Mouse (Mus musculus) hindbrain, embryonic 11.5 days (tissue): Measurements from ENCODE around the gene Thap7. TPM values are rescaled to one million over a fixed set of nuclear protein-coding genes. Genes with fewer than 3 reads are reported as not detected.
A peak's percentile ranks its signal among the peaks of the same experiment; 100 is the strongest.

ENCODE experiments used
- ATAC-seq: fragments of 200-750 bp; cut with Nextera tagmentation; 2 replicates; pipeline ENCODE4 v1.8.0; 2017; ENCODE audit warnings: mild to moderate bottlenecking, moderate TSS enrichment, moderate library complexity; ENCODE audit not compliant: low FRiP score
- DNase-seq: peaks from one replicate; pipeline ENCODE4 v3.0.0-alpha.2; 2015; ENCODE audit warnings: low spot score
- H3K27ac ChIP-seq: fragments of 300-500 bp; sonication (generic); 2 replicates; pipeline ENCODE4 v1.5.1; 2014; ENCODE audit warnings: mild to moderate bottlenecking, low read depth, low read length
- H3K27me3 ChIP-seq: fragments of 300-500 bp; sonication (generic); 2 replicates; pipeline ENCODE4 v1.6.1; 2014; ENCODE audit warnings: mild to moderate bottlenecking, low read length, moderate library complexity, mixed read lengths; ENCODE audit not compliant: control insufficient read depth, insufficient read depth
- H3K36me3 ChIP-seq: fragments of 300-500 bp; sonication (generic); 2 replicates; pipeline ENCODE4 v1.6.1; 2014; ENCODE audit warnings: mild to moderate bottlenecking, low read length, moderate library complexity, mixed read lengths; ENCODE audit not compliant: control insufficient read depth, insufficient read depth
- H3K4me1 ChIP-seq: fragments of 300-500 bp; sonication (generic); replicated peaks from 2 replicates; pipeline ENCODE4 v1.6.1; 2014; ENCODE audit warnings: low read length, mixed read lengths; ENCODE audit not compliant: control insufficient read depth, insufficient read depth
- H3K4me2 ChIP-seq: fragments of 300-500 bp; sonication (generic); replicated peaks from 2 replicates; pipeline ENCODE4 v1.6.1; 2014; ENCODE audit warnings: mild to moderate bottlenecking, low read depth, low read length
- H3K4me3 ChIP-seq: fragments of 300-500 bp; sonication (generic); 2 replicates; pipeline ENCODE4 v1.5.1; 2014; ENCODE audit warnings: low read depth, low read length
- H3K9ac ChIP-seq: fragments of 300-500 bp; sonication (generic); 2 replicates; pipeline ENCODE4 v1.6.1; 2014; ENCODE audit warnings: low read depth, low read length
- H3K9me3 ChIP-seq: fragments of 300-500 bp; sonication (generic); 2 replicates; pipeline ENCODE4 v1.6.1; 2016; ENCODE audit warnings: low read length; ENCODE audit not compliant: control insufficient read depth
- WGBS: fragments of 180-500 bp; shearing (Covaris S2); extraction: QIAGEN DNeasy Blood & Tissue Kit; methylation state at CpG from one replicate; pipeline ENCODE4 v1.1.7; 2014; 5-methylcytosine and 5-hydroxymethylcytosine counted together
- polyA plus RNA-seq: library from polyadenylated mRNA; unstranded; fragments of >200 nt; fragmentation: Nextera tagmentation; extraction: Ambion mirVana; gene quantifications from 2 replicates; pipeline ENCODE4 v1.2.1, GENCODE M21; 2014

Gene Thap7
- 47.6 and 49.3 TPM in 2 replicates for polyA plus RNA-seq

DNA sequence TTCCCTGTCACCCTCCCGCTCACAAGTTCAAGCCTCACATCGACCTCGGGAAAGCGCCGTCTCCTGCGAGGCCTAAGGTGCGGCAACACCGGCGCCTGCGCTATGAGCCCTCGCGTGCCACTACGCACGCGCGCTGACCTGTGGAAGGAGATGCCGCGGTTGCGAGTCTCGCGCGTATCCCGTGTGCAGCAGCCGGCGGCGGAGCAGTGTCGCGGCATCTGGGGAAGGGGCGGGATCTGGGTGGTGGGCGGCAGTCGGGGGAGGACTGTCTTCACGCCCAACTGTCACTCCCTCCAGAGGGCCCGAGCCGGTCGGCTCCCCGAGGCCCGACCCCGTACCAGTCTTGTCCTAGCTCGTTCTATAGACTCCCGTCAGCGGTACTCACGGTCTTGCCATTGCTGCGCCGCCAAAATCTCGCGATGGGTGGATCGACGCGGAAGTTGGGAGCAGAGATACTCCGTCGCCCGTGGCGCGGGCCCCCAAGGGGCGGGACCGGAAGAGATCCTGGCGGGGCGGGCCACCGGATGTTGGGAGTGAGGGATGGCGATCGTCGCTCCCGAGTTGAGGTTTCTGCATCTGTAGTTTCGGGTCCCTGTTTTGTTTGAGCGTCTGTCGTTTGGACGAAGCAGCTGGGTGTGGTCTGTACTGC is at the start of gene Thap7:
Gene Thap7 (minus strand): TSS at position 497 of the 649 bp plus-strand sequence.
- H3K36me3 ChIP-seq: peaks cover 5% of the 10 kb centered on the region; the same call in 1 of the 2 replicates
- H3K9ac ChIP-seq: peak within 1 kb of the TSS; percentile 68
- peak within 1 kb of the TSS; percentile 90 for H3K27ac ChIP-seq
- under 1% methylated on average over 67 of the region's 67 CpGs for whole genome bisulfite sequencing
- H3K4me3 ChIP-seq: peak within 1 kb of the TSS; percentile 48
- no peaks in the 10 kb centered on the region for H3K9me3 ChIP-seq
- no peaks in the 10 kb centered on the region for H3K27me3 ChIP-seq
- ATAC-seq (peak; percentile 96), DNase-seq (peak; percentile 98)
- no peaks in the 10 kb centered on the region; the same call in 1 of the 2 replicates for H3K4me1 ChIP-seq
- peak within 1 kb of the TSS; percentile 59 for H3K4me2 ChIP-seq

DNA sequence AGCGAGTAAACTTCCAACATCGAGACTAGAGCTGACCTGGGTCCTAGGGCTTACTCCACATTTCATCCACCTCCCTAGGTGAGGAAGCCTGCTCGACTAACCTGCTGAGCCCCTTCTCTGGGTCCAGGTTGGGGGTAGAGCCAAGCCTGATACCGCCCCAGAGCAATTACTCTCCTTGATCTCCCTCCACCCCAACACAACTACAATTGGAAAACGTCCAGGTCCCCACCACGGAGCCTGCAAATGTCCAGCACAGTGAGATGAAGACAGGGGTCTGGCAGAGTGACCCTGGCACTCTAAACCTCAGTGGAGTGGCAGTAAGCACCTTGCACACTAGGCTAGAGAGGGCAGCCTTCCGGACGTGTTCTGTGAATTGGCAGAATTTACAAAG is 45.9 kb upstream of the Thap7 start:
- ATAC-seq (no peak; the same call in 1 of the 2 replicates), DNase-seq (no peak)
- peaks cover 21% of the 10 kb centered on the region; the same call in 1 of the 2 replicates for H3K27me3 ChIP-seq
- peak overlapping the region; percentile 68 for H3K4me2 ChIP-seq
- 21% methylated on average over 8 of the region's 8 CpGs for WGBS
- peak overlapping the region; percentile 59; the same call in 1 of the 2 replicates for H3K9ac ChIP-seq
- no peaks in the 10 kb centered on the region for H3K4me1 ChIP-seq
- no peak overlapping the region for H3K27ac ChIP-seq
- H3K36me3 ChIP-seq: no peaks in the 10 kb centered on the region
- H3K9me3 ChIP-seq: no peaks in the 10 kb centered on the region
- peak overlapping the region; percentile 36; the same call in 1 of the 2 replicates for H3K4me3 ChIP-seq

DNA sequence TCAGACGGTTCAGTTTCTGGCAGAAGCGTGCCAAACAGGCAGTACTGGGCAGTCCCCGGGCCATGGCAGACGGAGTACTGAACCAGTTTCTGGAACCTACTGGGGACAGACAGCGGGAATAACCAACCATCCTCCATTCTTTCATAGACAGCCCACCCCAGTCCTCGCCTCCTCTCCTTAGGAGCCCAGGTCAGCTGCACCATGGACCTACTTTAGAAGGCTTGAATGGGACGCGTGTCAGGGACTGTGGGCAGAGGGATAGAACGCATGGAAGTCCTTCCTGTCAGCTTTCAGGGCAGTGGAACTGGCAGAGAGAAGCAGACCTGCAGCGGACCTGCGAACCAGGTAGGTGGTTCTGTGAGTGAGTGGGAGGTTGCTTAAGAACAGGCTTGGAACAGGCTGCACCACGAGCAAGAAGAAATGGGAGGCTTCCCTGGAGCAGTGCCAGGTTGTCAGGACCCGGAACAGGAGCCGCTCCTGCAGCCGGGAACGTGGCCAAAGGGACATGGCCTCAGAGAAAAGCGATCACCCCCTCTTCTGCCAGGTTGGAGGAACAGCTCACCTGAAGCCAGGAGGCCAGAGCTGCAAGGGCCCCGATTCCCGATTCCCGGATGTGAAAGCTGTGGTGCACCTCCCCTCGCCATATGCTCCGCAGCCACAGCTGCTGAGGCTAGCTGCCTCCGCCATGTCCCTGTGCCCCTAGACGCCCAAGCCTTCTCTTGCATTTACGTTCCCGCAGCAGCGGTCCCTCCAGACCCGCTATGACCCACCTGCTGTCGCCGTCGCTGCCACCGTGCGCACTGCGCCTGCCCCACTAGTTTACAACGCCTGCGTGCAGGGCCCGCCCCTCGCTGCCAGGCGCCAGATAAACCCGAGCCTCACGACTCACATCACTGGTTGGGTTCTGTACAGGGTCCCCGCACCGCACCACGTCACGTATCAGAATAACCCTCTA is 45.2 kb upstream of the Thap7 start:
- H3K9me3 ChIP-seq: no peaks in the 10 kb centered on the region
- no peaks in the 10 kb centered on the region for H3K36me3 ChIP-seq
- H3K9ac ChIP-seq: peak overlapping the region; percentile 59; the same call in 1 of the 2 replicates
- 13% methylated on average over 45 of the region's 45 CpGs for WGBS
- ATAC-seq: peak; percentile 51; the same call in 1 of the 2 replicates
- no peaks in the 10 kb centered on the region for H3K4me1 ChIP-seq
- H3K27me3 ChIP-seq: peaks cover 21% of the 10 kb centered on the region; the same call in 1 of the 2 replicates
- peak overlapping the region; percentile 36 for H3K4me3 ChIP-seq
- DNase-seq: peak; percentile 52
- no peak overlapping the region for H3K27ac ChIP-seq
- peak overlapping the region; percentile 68 for H3K4me2 ChIP-seq

- ATAC-seq (no peak), DNase-seq (no peak)
- H3K27me3 ChIP-seq: no peaks in the 10 kb centered on the region; the same call in 1 of the 2 replicates
- no peak overlapping the region for H3K4me3 ChIP-seq
- H3K4me2 ChIP-seq: no peak overlapping the region
- 35% methylated on average over 4 of the region's 4 CpGs for WGBS
- no peaks in the 10 kb centered on the region for H3K4me1 ChIP-seq
- no peak overlapping the region for H3K27ac ChIP-seq
- no peaks in the 10 kb centered on the region for H3K36me3 ChIP-seq
- no peaks in the 10 kb centered on the region for H3K9me3 ChIP-seq
- H3K9ac ChIP-seq: no peak overlapping the region
Measured at GRCm38 (mm10) chr16:17566186-17566585, 35.2 kb upstream of the Thap7 start.

- H3K9ac ChIP-seq: no peak overlapping the region
- H3K4me1 ChIP-seq: peaks cover 4% of the 10 kb centered on the region
- H3K36me3 ChIP-seq: no peaks in the 10 kb centered on the region
- DNase-seq (no peak), ATAC-seq (no peak)
- 70% methylated on average over 3 of the region's 3 CpGs for WGBS
- no peaks in the 10 kb centered on the region for H3K9me3 ChIP-seq
- H3K27ac ChIP-seq: no peak overlapping the region
- H3K4me3 ChIP-seq: no peak overlapping the region
- H3K27me3 ChIP-seq: no peaks in the 10 kb centered on the region; the same call in 1 of the 2 replicates
- no peak overlapping the region for H3K4me2 ChIP-seq
Measured at GRCm38 (mm10) chr16:17564771-17565170, 33.8 kb upstream of the Thap7 start.

DNA sequence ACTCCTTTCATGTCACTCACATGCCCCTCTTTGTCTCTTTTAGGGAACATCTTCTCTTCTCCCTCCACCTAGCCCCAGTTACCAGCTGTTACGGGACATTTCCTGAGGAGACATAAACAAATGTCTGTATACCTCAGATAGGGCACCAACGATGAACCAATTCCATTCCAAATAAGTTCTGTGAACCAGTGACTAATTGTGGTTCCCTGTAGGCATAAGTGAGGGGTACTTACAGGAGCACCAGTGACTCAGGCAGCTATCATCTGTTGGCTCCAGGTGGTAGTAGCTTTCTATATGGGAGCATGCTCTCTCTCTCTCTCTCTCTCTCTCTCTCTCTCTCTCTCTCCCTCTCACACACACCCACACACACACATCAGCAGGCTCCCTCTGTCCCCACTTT is 33.3 kb upstream of the Thap7 start:
- Histone ChIP-seq H3K36me3 (no peaks in the 10 kb centered on the region), H3K9me3 (no peaks in the 10 kb centered on the region), H3K27me3 (no peaks in the 10 kb centered on the region; the same call in 1 of the 2 replicates), H3K4me2 (no peak overlapping the region), H3K9ac (no peak overlapping the region), H3K27ac (no peak overlapping the region), H3K4me1 (peaks cover 7% of the 10 kb centered on the region), H3K4me3 (no peak overlapping the region)
- DNase-seq: no peak
- ATAC-seq: no peak
- WGBS: 80% methylated on average over 2 of the region's 2 CpGs

- no peak for ATAC-seq
- Histone ChIP-seq H3K36me3 (no peaks in the 10 kb centered on the region), H3K9ac (no peak overlapping the region), H3K4me1 (peaks cover 13% of the 10 kb centered on the region), H3K4me3 (no peak overlapping the region), H3K27ac (no peak overlapping the region), H3K4me2 (no peak overlapping the region), H3K9me3 (no peaks in the 10 kb centered on the region), H3K27me3 (no peaks in the 10 kb centered on the region; the same call in 1 of the 2 replicates)
- DNase-seq: no peak
- 47% methylated on average over 1 of the region's 1 CpGs for WGBS
Measured at GRCm38 (mm10) chr16:17563580-17563979, 32.6 kb upstream of the Thap7 start.

DNA sequence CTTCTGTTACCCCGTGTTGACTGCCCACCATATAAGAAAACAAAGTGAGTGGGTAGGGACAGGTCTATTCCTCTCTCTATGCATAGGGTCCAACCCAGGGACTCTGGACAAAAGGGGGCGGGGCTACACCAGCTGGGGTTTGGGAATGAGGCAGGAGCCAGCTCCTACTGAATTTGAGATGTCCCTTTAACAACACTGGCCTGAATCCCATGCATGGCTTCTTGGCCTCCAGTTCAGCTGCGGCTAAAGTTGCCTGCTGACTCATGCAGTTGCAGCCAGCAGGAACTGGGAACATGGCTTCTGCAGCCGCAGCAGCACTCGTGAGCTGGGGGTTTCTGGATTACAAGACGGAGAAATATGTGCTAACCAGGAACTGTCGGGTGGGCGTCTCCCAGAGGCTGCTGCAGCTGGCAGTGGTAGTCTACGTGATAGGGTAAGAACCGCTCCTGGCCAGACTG is 30.8 kb upstream of the Thap7 start, which contains the start of gene P2rx6:
Gene P2rx6 (plus strand): TSS at position 135 of the 458 bp plus-strand sequence.
- H3K9me3 ChIP-seq: no peaks in the 10 kb centered on the region
- H3K9ac ChIP-seq: peak within 1 kb of the TSS; percentile 31; the same call in 1 of the 2 replicates
- ATAC-seq (peak; percentile 56; the same call in 1 of the 2 replicates), DNase-seq (peak; percentile 68)
- no peaks in the 10 kb centered on the region for H3K36me3 ChIP-seq
- no peaks in the 10 kb centered on the region; the same call in 1 of the 2 replicates for H3K27me3 ChIP-seq
- peaks cover 19% of the 10 kb centered on the region for H3K4me1 ChIP-seq
- H3K4me3 ChIP-seq: peak within 1 kb of the TSS; percentile 22
- WGBS: 2% methylated on average over 10 of the region's 10 CpGs
- H3K27ac ChIP-seq: peak within 1 kb of the TSS; percentile 31
- peak within 1 kb of the TSS; percentile 53 for H3K4me2 ChIP-seq
